Mouse (Mus musculus) forebrain, postnatal 0 days (tissue): ENCODE measurements at regions not wholly inside any gene's neighbourhood (a gene's known extent, or its start where the extent isn't known, plus 50 kb on each side); places are given as distances from the start of the nearest gene placed in this dataset.
A peak's percentile ranks its signal among the peaks of the same experiment; 100 is the strongest.

Source experiments
- ATAC-seq: fragments of 200-750 bp; cut with Nextera tagmentation; 2 replicates; pipeline ENCODE4 v1.8.0; 2017; ENCODE audit warnings: mild to moderate bottlenecking, moderate library complexity
- DNase-seq: peaks from one replicate; pipeline ENCODE4 v3.0.0-alpha.2; 2015
- H3K27ac ChIP-seq: fragments of 300-500 bp; sonication (generic); 2 replicates; pipeline ENCODE4 v1.5.1; 2014; ENCODE audit warnings: low read depth, mild to moderate bottlenecking, antibody characterized with exemption, low read length, moderate library complexity, mixed read lengths
- H3K27me3 ChIP-seq: fragments of 300-500 bp; sonication (generic); 2 replicates; pipeline ENCODE4 v1.6.1; 2014; ENCODE audit warnings: mild to moderate bottlenecking, low read length, mixed read lengths; ENCODE audit not compliant: insufficient read depth
- H3K36me3 ChIP-seq: fragments of 300-500 bp; sonication (generic); 2 replicates; pipeline ENCODE4 v1.6.1; 2014; ENCODE audit warnings: mild to moderate bottlenecking, moderate library complexity; ENCODE audit not compliant: insufficient read depth
- H3K4me1 ChIP-seq: fragments of 300-500 bp; sonication (generic); 2 replicates; pipeline ENCODE4 v1.6.1; 2014; ENCODE audit warnings: antibody characterized with exemption; ENCODE audit not compliant: insufficient read depth
- H3K4me2 ChIP-seq: fragments of 300-500 bp; sonication (generic); 2 replicates; pipeline ENCODE4 v1.6.1; 2014; ENCODE audit warnings: low read depth, mild to moderate bottlenecking, moderate library complexity
- H3K4me3 ChIP-seq: fragments of 300-500 bp; sonication (generic); 2 replicates; pipeline ENCODE4 v1.5.1; 2014; ENCODE audit warnings: low read depth, low read length, mixed read lengths
- H3K9ac ChIP-seq: fragments of 300-500 bp; sonication (generic); 2 replicates; pipeline ENCODE4 v1.6.1; 2014; ENCODE audit warnings: mild to moderate bottlenecking
- H3K9me3 ChIP-seq: fragments of 300-500 bp; sonication (generic); 2 replicates; pipeline ENCODE4 v1.6.1; 2016; ENCODE audit warnings: low read length
- CTCF ChIP-seq: sonication (generic); IDR thresholded peaks from 2 replicates; pipeline ENCODE4 v1.5.1; 2016; ENCODE audit warnings: antibody characterized with exemption, control low read depth, low read depth
- WGBS: fragments of 180-500 bp; shearing (Covaris S2); extraction: QIAGEN DNeasy Blood & Tissue Kit; methylation state at CpG from one replicate; pipeline ENCODE4 v1.1.7; 2014; 5-methylcytosine and 5-hydroxymethylcytosine counted together

- Histone ChIP-seq H3K4me3 (no peak overlapping the region), H3K9me3 (no peaks in the 10 kb centered on the region), H3K4me2 (no peak overlapping the region), H3K4me1 (no peaks in the 10 kb centered on the region), H3K36me3 (no peaks in the 10 kb centered on the region), H3K9ac (no peak overlapping the region), H3K27ac (no peak overlapping the region), H3K27me3 (no peaks in the 10 kb centered on the region)
- DNase-seq (no peak), ATAC-seq (peak; percentile 18)
- TF ChIP-seq CTCF: no peak
- 12% methylated on average over 3 of the region's 3 CpGs for WGBS
These were observed 90.4 kb downstream of the Otol1 start for GRCm38 (mm10) chr3:70097813-70098212.

GRCm38 (mm10) chr3:70102091-70102490, 94.7 kb downstream of the Otol1 start:
- no peak for TF ChIP-seq CTCF
- Histone ChIP-seq H3K9ac (no peak overlapping the region), H3K4me2 (no peak overlapping the region), H3K9me3 (no peaks in the 10 kb centered on the region), H3K36me3 (no peaks in the 10 kb centered on the region), H3K27me3 (no peaks in the 10 kb centered on the region), H3K4me3 (no peak overlapping the region), H3K27ac (no peak overlapping the region), H3K4me1 (no peaks in the 10 kb centered on the region)
- WGBS: 60% methylated on average over 7 of the region's 7 CpGs
- ATAC-seq (no peak), DNase-seq (no peak)

- no peaks in the 10 kb centered on the region for H3K9me3 ChIP-seq
- 68% methylated on average over 10 of the region's 10 CpGs for WGBS
- no peaks in the 10 kb centered on the region for H3K27me3 ChIP-seq
- no peak overlapping the region for H3K4me3 ChIP-seq
- ATAC-seq (no peak), DNase-seq (no peak)
- H3K36me3 ChIP-seq: no peaks in the 10 kb centered on the region
- no peak overlapping the region for H3K9ac ChIP-seq
- TF ChIP-seq CTCF: no peak
- no peaks in the 10 kb centered on the region for H3K4me1 ChIP-seq
- no peak overlapping the region for H3K27ac ChIP-seq
- H3K4me2 ChIP-seq: no peak overlapping the region
These were observed 95.3 kb downstream of the Otol1 start for GRCm38 (mm10) chr3:70102593-70103213.

- Histone ChIP-seq H3K27me3 (no peaks in the 10 kb centered on the region), H3K9me3 (no peaks in the 10 kb centered on the region), H3K9ac (peak overlapping the region; percentile 44), H3K27ac (peak overlapping the region; percentile 60), H3K4me3 (peak overlapping the region; percentile 37), H3K36me3 (no peaks in the 10 kb centered on the region), H3K4me2 (peak overlapping the region; percentile 62), H3K4me1 (no peaks in the 10 kb centered on the region)
- 4% methylated on average over 21 of the region's 21 CpGs for WGBS
- ATAC-seq (peak; percentile 77), DNase-seq (peak; percentile 95)
- TF ChIP-seq CTCF: peak; percentile 91
These were observed 96.8 kb downstream of the Otol1 start for GRCm38 (mm10) chr3:70103983-70104827.

GRCm38 (mm10) chr3:70104828-70105399, 97.5 kb downstream of the Otol1 start:
- no peaks in the 10 kb centered on the region for H3K27me3 ChIP-seq
- peak; percentile 90 for TF ChIP-seq CTCF
- ATAC-seq: peak; percentile 77
- H3K27ac ChIP-seq: peak overlapping the region; percentile 60; the same call in 1 of the 2 replicates
- no peaks in the 10 kb centered on the region for H3K9me3 ChIP-seq
- no peaks in the 10 kb centered on the region for H3K4me1 ChIP-seq
- H3K4me2 ChIP-seq: peak overlapping the region; percentile 62
- no peaks in the 10 kb centered on the region for H3K36me3 ChIP-seq
- 14% methylated on average over 7 of the region's 7 CpGs for WGBS
- DNase-seq: peak; percentile 94
- peak overlapping the region; percentile 44 for H3K9ac ChIP-seq
- peak overlapping the region; percentile 37 for H3K4me3 ChIP-seq

- DNase-seq (no peak), ATAC-seq (no peak)
- 50% methylated on average over 1 of the region's 1 CpGs for WGBS
- Histone ChIP-seq H3K4me3 (no peak overlapping the region), H3K27ac (no peak overlapping the region), H3K4me2 (no peak overlapping the region), H3K27me3 (no peaks in the 10 kb centered on the region), H3K36me3 (no peaks in the 10 kb centered on the region), H3K4me1 (no peaks in the 10 kb centered on the region), H3K9me3 (no peaks in the 10 kb centered on the region), H3K9ac (no peak overlapping the region)
- no peak for TF ChIP-seq CTCF
These were observed 98.1 kb downstream of the Otol1 start for GRCm38 (mm10) chr3:70105561-70105960.

- Histone ChIP-seq H3K4me3 (no peak overlapping the region), H3K9me3 (no peaks in the 10 kb centered on the region), H3K27ac (no peak overlapping the region), H3K9ac (no peak overlapping the region), H3K4me2 (no peak overlapping the region), H3K27me3 (no peaks in the 10 kb centered on the region), H3K4me1 (no peaks in the 10 kb centered on the region), H3K36me3 (no peaks in the 10 kb centered on the region)
- no peak for DNase-seq
- WGBS: 56% methylated on average over 2 of the region's 2 CpGs
- no peak for TF ChIP-seq CTCF
- ATAC-seq: no peak
These were observed 98.7 kb downstream of the Otol1 start for GRCm38 (mm10) chr3:70106141-70106540.
